Mouse (Mus musculus): ENCODE results near the gene Mcrip1. TPM values are rescaled to one million over a fixed set of nuclear protein-coding genes. Genes with fewer than 3 reads are reported as not detected.
"Not testable (repeated sequence)": the region's sequence is repeated elsewhere in the genome, so short reads cannot be mapped to it uniquely, and the experiment has no call there.

Gene Mcrip1
- polyA plus RNA-seq, 1 experiment from 2014 or later, result 134 TPM

DNA sequence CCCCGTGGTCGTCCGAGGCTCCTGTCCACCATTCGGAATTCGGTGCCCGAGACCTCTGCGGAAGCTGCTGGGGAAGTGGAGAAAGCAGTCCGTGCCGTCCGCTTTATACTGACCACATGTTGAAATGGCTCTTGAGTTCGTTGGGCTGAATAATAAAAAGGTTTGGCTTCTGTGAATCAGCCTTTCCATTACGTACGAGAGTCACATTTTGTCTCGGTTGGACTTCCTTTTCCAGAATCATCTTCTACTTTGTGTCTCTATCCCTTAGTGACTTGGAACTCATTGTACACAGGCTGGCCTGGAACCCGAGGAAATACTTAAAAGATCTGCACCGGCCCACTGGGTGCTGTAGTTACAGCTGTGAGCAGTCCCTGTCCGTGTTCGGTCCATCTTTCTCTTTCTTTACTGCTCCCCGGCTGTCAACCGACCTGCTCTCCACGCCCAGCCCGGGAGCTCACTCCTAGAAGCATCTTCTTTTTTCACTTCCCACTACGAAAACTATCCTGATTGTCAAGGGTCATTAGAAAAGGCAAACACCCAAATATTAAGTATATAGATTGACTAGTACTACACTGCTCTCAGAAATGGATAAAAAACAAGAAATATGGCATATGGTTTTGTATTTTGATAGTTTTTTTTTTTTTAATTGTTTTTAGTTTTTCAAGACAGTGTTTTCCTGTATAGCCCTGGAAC is 24.2 kb upstream of the Mcrip1 start:
- H3K27me3 ChIP-seq (replicated peaks), result no peaks in the 10 kb centered on the region
- WGBS, result under 1% methylated on average over 23 of the region's 23 CpGs
- peak overlapping the region; percentile 94 for H3K4me3 ChIP-seq
- H3K9me3 ChIP-seq, result no peaks in the 10 kb centered on the region
- H3K9ac ChIP-seq, result peak overlapping the region; percentile 95
- peak overlapping the region; percentile 90 for H3K4me2 ChIP-seq
- peaks cover 51% of the 10 kb centered on the region for H3K36me3 ChIP-seq
- peak overlapping the region; percentile 97 for H3K27ac ChIP-seq (replicated peaks)
- no peak for ATAC-seq (ENCODE audit: extremely low read depth, insufficient number of reproducible peaks, low FRiP score, low TSS enrichment)
- H3K4me1 ChIP-seq, result peaks cover 35% of the 10 kb centered on the region

GRCm38 (mm10) chr11:120572752-120573584 is 23.4 kb upstream of the Mcrip1 start, which contains the start of gene P4hb:
Gene P4hb (minus strand): TSS chr11:120573253.
- peak within 1 kb of the TSS; percentile 98 for H3K9ac ChIP-seq
- under 1% methylated on average over 93 of the region's 94 CpGs for WGBS
- ATAC-seq (ENCODE audit: extremely low read depth, insufficient number of reproducible peaks, low FRiP score, low TSS enrichment), result peak; percentile 96
- H3K4me1 ChIP-seq, result peaks cover 30% of the 10 kb centered on the region
- H3K27ac ChIP-seq (replicated peaks), result peak within 1 kb of the TSS; percentile 97
- no peaks in the 10 kb centered on the region for H3K27me3 ChIP-seq (replicated peaks)
- H3K4me3 ChIP-seq, result peak within 1 kb of the TSS; percentile 94
- peak within 1 kb of the TSS; percentile 97 for H3K4me2 ChIP-seq
- H3K9me3 ChIP-seq, result no peaks in the 10 kb centered on the region
- peaks cover 51% of the 10 kb centered on the region for H3K36me3 ChIP-seq

DNA sequence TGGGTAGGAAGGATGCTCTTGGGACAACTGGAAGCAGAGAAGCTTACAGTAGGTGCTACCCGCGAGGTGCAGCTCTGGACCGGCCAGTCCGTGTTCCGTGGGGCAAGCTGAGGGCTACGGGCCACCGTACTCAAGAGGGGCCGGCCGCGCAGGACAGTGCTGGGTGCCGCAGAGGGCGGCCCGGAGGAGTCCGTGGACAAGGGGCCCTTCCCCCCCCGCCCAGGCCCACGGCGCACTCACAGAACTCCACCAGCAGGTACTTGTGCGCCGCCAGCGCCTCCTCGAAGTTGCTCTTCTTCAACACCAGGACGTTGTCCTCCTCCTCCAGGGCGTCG is 22.9 kb upstream of the Mcrip1 start:
- WGBS, result under 1% methylated on average over 24 of the region's 24 CpGs
- Histone ChIP-seq H3K9me3 (no peaks in the 10 kb centered on the region), H3K36me3 (peaks cover 51% of the 10 kb centered on the region), H3K27ac (replicated peaks) (peak overlapping the region; percentile 97), H3K27me3 (replicated peaks) (no peaks in the 10 kb centered on the region), H3K4me2 (peak overlapping the region; percentile 97), H3K9ac (peak overlapping the region; percentile 98), H3K4me1 (peaks cover 34% of the 10 kb centered on the region), H3K4me3 (peak overlapping the region; percentile 94)
- peak; percentile 6; the same call in 1 of the 2 replicates for ATAC-seq (ENCODE audit: extremely low read depth, insufficient number of reproducible peaks, low FRiP score, low TSS enrichment)

DNA sequence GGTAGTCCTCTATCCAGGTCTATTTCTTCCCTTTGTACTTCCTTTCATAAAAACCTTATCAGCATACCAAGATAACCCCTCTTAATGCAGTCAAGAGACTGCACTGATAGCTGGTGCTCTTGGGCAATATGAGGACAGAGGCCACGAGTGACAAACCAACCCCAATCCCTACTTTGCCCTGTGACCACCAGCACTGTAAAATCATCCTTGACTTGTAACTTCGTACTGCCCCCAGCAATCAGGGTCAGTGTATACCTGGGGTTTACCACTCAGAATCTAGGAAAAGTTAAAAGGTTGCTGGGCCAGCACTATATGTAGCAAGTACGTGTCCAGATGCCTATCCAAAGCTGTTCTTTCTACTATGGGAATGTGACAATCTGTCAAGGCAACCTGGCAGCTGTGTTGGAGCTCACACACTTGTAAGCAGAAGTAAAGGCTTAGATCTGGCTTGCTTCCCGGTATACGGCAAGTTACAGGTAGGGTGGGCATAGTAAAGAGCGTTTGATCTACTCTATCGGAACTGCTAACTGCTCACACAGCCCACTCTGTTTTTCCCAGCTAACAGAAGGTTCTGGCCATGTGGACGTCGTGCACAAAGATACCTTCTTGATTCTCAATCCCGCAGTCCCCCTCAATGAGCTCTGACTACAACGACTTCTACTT is 22.4 kb upstream of the Mcrip1 start:
- peak overlapping the region; percentile 94 for H3K4me3 ChIP-seq
- WGBS, result 6% methylated on average over 11 of the region's 11 CpGs

GRCm38 (mm10) chr11:120571122-120571521 is 21.6 kb upstream of the Mcrip1 start:
- 35% methylated on average over 3 of the region's 3 CpGs for WGBS
- no peak overlapping the region for H3K27ac ChIP-seq (replicated peaks)
- H3K27me3 ChIP-seq (replicated peaks), result no peaks in the 10 kb centered on the region
- ATAC-seq (ENCODE audit: extremely low read depth, insufficient number of reproducible peaks, low FRiP score, low TSS enrichment), result no peak
- no peaks in the 10 kb centered on the region for H3K9me3 ChIP-seq
- H3K9ac ChIP-seq, result peak overlapping the region; percentile 98
- H3K4me1 ChIP-seq, result peaks cover 34% of the 10 kb centered on the region
- H3K4me3 ChIP-seq, result peak overlapping the region; percentile 94
- H3K4me2 ChIP-seq, result peak overlapping the region; percentile 97
- H3K36me3 ChIP-seq, result peaks cover 53% of the 10 kb centered on the region

More for the DNA sequence above, 22.4 kb upstream of the Mcrip1 start:
- H3K36me3 ChIP-seq, result peaks cover 51% of the 10 kb centered on the region
- peaks cover 34% of the 10 kb centered on the region for H3K4me1 ChIP-seq
- no peaks in the 10 kb centered on the region for H3K9me3 ChIP-seq
- H3K27me3 ChIP-seq (replicated peaks), result no peaks in the 10 kb centered on the region
- peak overlapping the region; percentile 97 for H3K4me2 ChIP-seq
- H3K9ac ChIP-seq, result peak overlapping the region; percentile 98
- H3K27ac ChIP-seq (replicated peaks), result peak overlapping the region; percentile 97
- no peak for ATAC-seq (ENCODE audit: extremely low read depth, insufficient number of reproducible peaks, low FRiP score, low TSS enrichment)

DNA sequence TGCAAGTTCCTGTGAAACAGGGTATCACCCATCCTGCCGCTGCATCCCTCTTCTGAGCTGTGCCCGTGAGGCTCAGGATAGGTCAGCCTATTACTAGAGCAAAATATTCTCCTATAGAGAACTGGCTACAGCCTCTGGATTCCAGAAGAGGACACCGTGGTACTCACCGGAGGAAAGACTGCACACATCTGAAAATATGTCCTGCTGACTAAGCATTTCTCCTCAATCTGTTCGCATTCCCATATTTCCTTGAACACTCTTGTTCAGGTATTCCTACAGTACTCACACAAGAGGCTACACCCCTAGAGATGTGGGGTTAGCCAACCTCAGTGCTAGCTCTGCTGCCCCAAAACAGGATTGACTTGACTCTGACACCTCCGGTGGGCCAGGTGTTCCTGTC is 18.8 kb upstream of the Mcrip1 start:
- no peak for ATAC-seq (ENCODE audit: extremely low read depth, insufficient number of reproducible peaks, low FRiP score, low TSS enrichment)
- Histone ChIP-seq H3K27me3 (replicated peaks) (no peaks in the 10 kb centered on the region), H3K9ac (no peak overlapping the region), H3K27ac (replicated peaks) (no peak overlapping the region), H3K9me3 (no peaks in the 10 kb centered on the region), H3K36me3 (peaks cover 81% of the 10 kb centered on the region), H3K4me2 (no peak overlapping the region), H3K4me1 (peaks cover 22% of the 10 kb centered on the region), H3K4me3 (no peak overlapping the region)
- 91% methylated on average over 6 of the region's 6 CpGs for WGBS

- no peak overlapping the region for H3K4me2 ChIP-seq
- peaks cover 100% of the 10 kb centered on the region for H3K36me3 ChIP-seq
- ATAC-seq (ENCODE audit: extremely low read depth, insufficient number of reproducible peaks, low FRiP score, low TSS enrichment), result no peak
- H3K9me3 ChIP-seq, result no peaks in the 10 kb centered on the region
- peaks cover 4% of the 10 kb centered on the region; the same call in 1 of the 2 replicates for H3K4me1 ChIP-seq
- H3K27me3 ChIP-seq (replicated peaks), result no peaks in the 10 kb centered on the region
- no peak overlapping the region for H3K4me3 ChIP-seq
- H3K27ac ChIP-seq (replicated peaks), result no peak overlapping the region
- WGBS, result 77% methylated on average over 9 of the region's 9 CpGs
- no peak overlapping the region for H3K9ac ChIP-seq
Observed at GRCm38 (mm10) chr11:120565114-120565513, 15.6 kb upstream of the Mcrip1 start.

DNA sequence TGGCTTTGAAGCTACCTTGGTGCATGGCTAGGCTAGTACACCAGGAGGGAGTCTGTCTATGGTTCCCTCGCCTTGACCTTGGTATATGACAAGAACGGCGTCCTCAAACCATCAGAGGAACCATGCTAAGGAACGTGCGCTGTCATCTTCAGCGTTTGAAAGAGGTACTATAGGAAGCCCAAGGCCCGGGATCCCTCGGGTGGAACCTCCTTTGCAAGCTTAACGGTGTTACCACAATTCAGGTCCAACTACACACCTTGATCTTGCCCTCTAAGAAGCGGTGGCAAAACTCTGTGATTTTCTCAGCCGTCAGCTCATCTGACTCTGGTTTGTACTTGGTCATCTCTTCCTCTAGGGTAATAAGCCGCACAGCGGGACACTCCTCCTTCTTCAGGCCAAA is 13.4 kb upstream of the Mcrip1 start:
- Histone ChIP-seq H3K4me3 (no peak overlapping the region), H3K36me3 (peaks cover 93% of the 10 kb centered on the region), H3K9ac (no peak overlapping the region), H3K9me3 (no peaks in the 10 kb centered on the region), H3K4me2 (no peak overlapping the region), H3K27me3 (replicated peaks) (no peaks in the 10 kb centered on the region), H3K4me1 (peaks cover 4% of the 10 kb centered on the region; the same call in 1 of the 2 replicates), H3K27ac (replicated peaks) (no peak overlapping the region)
- WGBS, result 94% methylated on average over 13 of the region's 13 CpGs
- no peak for ATAC-seq (ENCODE audit: extremely low read depth, insufficient number of reproducible peaks, low FRiP score, low TSS enrichment)

DNA sequence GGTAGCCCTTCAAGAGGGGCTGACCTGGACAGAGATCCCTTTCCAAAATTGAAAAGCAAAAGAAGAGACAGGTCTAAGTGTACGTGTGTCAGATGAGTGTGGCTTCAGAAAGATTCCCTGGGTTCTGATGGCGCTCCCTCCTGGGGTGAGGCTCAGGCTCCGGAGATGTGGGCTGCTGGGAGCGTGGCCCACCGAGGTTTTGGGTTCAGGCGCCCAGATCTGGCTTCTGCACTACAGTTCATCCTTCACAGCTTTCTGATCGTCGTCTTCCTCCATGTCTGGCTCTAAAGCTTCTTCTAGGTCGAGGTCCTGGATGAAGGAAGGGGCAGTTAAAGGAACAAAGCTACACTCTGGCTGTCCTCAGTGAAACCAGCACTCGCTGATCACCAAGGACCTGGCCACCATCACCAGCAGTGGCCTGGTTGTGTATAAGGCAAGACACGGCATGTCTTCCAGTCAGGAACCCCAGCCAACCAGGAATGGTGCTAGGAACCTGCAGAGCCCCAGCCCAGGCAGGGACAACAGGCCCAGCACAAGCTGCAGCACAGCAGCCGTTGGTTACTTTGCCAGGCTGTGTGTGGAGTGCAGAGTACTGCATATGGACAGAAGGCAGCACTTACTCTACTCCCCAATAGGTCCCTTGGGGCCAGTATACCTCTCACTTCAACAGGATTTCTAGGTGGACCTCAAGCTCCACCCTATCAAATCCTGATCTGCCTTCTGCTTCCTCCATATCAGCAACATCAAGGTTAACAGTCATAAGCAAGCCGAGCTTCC is 11.6 kb upstream of the Mcrip1 start:
- H3K36me3 ChIP-seq, result peaks cover 82% of the 10 kb centered on the region
- 0 out of 2 replicates have a peak, but pooled peaks cover 6% of the 10 kb centered on the region for H3K9me3 ChIP-seq
- H3K9ac ChIP-seq, result no peak overlapping the region
- no peak for ATAC-seq (ENCODE audit: extremely low read depth, insufficient number of reproducible peaks, low FRiP score, low TSS enrichment)
- H3K4me2 ChIP-seq, result no peak overlapping the region
- H3K4me3 ChIP-seq, result no peak overlapping the region
- no peaks in the 10 kb centered on the region for H3K27me3 ChIP-seq (replicated peaks)
- no peaks in the 10 kb centered on the region for H3K4me1 ChIP-seq
- WGBS, result 88% methylated on average over 13 of the region's 13 CpGs
- no peak overlapping the region for H3K27ac ChIP-seq (replicated peaks)

DNA sequence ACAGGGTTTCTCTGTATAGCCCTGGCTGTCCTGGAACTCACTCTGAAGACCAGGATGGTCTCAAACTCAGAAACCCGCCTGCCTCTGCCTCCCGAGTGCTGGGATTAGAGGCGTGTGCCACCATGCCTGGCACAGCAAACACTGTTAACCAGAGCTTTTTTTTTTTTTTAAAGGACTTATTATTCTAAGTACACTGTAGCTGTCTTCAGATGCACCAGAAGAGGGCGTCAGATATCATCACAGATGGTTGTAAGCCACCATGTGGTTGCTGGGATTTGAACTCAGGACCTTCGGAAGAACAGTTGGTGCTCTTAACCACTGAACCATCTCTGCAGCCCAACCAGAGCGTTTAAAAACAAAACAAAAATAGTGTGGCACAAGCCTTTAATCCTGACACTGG is 9.3 kb upstream of the Mcrip1 start:
- H3K4me3 ChIP-seq; H3K27ac ChIP-seq (replicated peaks); H3K9me3 ChIP-seq; H3K27me3 ChIP-seq (replicated peaks); ATAC-seq (ENCODE audit: extremely low read depth, insufficient number of reproducible peaks, low FRiP score, low TSS enrichment); H3K9ac ChIP-seq; H3K4me2 ChIP-seq: not testable (repeated sequence)
- Histone ChIP-seq H3K4me1 (peaks cover 14% of the 10 kb centered on the region), H3K36me3 (peaks cover 59% of the 10 kb centered on the region)
- WGBS, result 84% methylated on average over 6 of the region's 6 CpGs

All from heart, embryonic 13.5 days (tissue).